Mouse (Mus musculus): ENCODE measurements around the gene Slc39a11.

DNA sequence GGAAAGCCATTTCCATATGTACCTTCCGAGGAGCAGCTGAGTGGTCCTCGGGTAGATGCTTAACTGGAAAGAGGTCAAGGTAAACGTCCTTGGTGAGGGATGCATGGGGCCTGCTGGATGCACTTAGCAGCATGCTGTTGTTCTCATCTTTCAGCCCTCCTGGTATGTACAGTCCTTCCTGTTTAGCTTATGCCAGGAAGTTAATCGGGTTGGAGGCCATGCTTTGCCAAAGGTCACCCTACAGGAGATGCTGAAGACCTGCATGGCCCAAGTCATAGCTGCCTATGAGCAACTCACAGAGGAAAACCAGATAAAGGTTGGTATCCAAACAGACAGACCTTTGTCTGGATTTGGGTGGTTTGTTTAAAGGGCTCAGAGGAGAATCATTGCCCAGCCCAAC is 7.3 kb upstream of the Slc39a11 start:
- TF ChIP-seq CTCF (IDR thresholded peaks at IDR 0.05; ENCODE audit: low read depth) (no peak), EP300 (IDR thresholded peaks at IDR 0.05; ENCODE audit: low read depth) (no peak)
